Mouse (Mus musculus) erythroblast, embryonic 14.5 days (primary cell): Measurements from ENCODE around the gene Bnipl.

Experiments
- GATA1 ChIP-seq: IDR thresholded peaks from 2 replicates; pipeline ENCODE4 v1.6.1; 2012; ENCODE audit warnings: low read length, inconsistent platforms, mixed read lengths
- TAL1 ChIP-seq: IDR thresholded peaks from 3 replicates; pipeline ENCODE4 v1.6.1; 2012; ENCODE audit warnings: low read length, inconsistent platforms, mixed read lengths

- no peak for TF ChIP-seq GATA1
- TF ChIP-seq TAL1, result no peak
Measured at GRCm38 (mm10) chr3:95290156-95290555, 39.2 kb upstream of the Bnipl start.
